Mouse (Mus musculus): ENCODE measurements around the gene Mfap2. TPM values are rescaled to one million over a fixed set of nuclear protein-coding genes. Genes with fewer than 3 reads are reported as not detected.

Gene Mfap2
- total and polyA plus RNA-seq, 2 experiments from 2014 or later = 42.3 to 99.5 TPM

- Histone ChIP-seq H3K36me3 (ENCODE audit: insufficient read depth, low read length) (peaks cover 9% of the 10 kb centered on the region; the same call in 1 of the 2 replicates), H3K4me1 (ENCODE audit: insufficient read depth, low read length) (peaks cover 13% of the 10 kb centered on the region; the same call in 1 of the 2 replicates), H3K4me3 (ENCODE audit: low read length) (no peak overlapping the region), H3K27me3 (ENCODE audit: insufficient read depth, low read length) (no peaks in the 10 kb centered on the region), H3K27ac (no peak overlapping the region), H3K9ac (replicated peaks; ENCODE audit: low read length) (no peak overlapping the region), H3K9me3 (ENCODE audit: low read length) (no peaks in the 10 kb centered on the region), H3K4me2 (ENCODE audit: low read depth, low read length) (no peak overlapping the region)
- TF ChIP-seq CTCF (IDR thresholded peaks at IDR 0.05; ENCODE audit: low read depth) = no peak
- ATAC-seq (no peak), DNase-seq (ENCODE audit: low spot score) (no peak)
- 76% methylated on average over 29 of the region's 29 CpGs for WGBS
Measured at GRCm38 (mm10) chr4:141017657-141018436, 7.6 kb downstream of the Mfap2 start.

GRCm38 (mm10) chr4:141020220-141020619 is 10.0 kb downstream of the Mfap2 start:
- no peak for DNase-seq (ENCODE audit: low spot score)
- Histone ChIP-seq H3K9me3 (ENCODE audit: low read length) (no peaks in the 10 kb centered on the region), H3K9ac (replicated peaks; ENCODE audit: low read length) (no peak overlapping the region), H3K27me3 (ENCODE audit: insufficient read depth, low read length) (no peaks in the 10 kb centered on the region), H3K36me3 (ENCODE audit: insufficient read depth, low read length) (peaks cover 9% of the 10 kb centered on the region; the same call in 1 of the 2 replicates), H3K4me2 (ENCODE audit: low read depth, low read length) (no peak overlapping the region), H3K4me3 (ENCODE audit: low read length) (no peak overlapping the region), H3K27ac (peak overlapping the region; percentile 81; the same call in 1 of the 2 replicates), H3K4me1 (ENCODE audit: insufficient read depth, low read length) (peaks cover 13% of the 10 kb centered on the region; the same call in 1 of the 2 replicates)
- no peak for ATAC-seq
- TF ChIP-seq CTCF (IDR thresholded peaks at IDR 0.05; ENCODE audit: low read depth) = no peak
- WGBS = 66% methylated on average over 17 of the region's 17 CpGs

- Histone ChIP-seq H3K4me1 (ENCODE audit: insufficient read depth, low read length) (peaks cover 13% of the 10 kb centered on the region; the same call in 1 of the 2 replicates), H3K27ac (peak overlapping the region; percentile 81), H3K9ac (replicated peaks; ENCODE audit: low read length) (no peak overlapping the region; the same call in 1 of the 2 replicates), H3K27me3 (ENCODE audit: insufficient read depth, low read length) (no peaks in the 10 kb centered on the region), H3K4me2 (ENCODE audit: low read depth, low read length) (peak overlapping the region; percentile 11; the same call in 1 of the 2 replicates), H3K36me3 (ENCODE audit: insufficient read depth, low read length) (peaks cover 9% of the 10 kb centered on the region; the same call in 1 of the 2 replicates), H3K9me3 (ENCODE audit: low read length) (no peaks in the 10 kb centered on the region), H3K4me3 (ENCODE audit: low read length) (no peak overlapping the region)
- DNase-seq (ENCODE audit: low spot score) = peak; percentile 85
- 12% methylated on average over 14 of the region's 14 CpGs for WGBS
- ATAC-seq = peak; percentile 81
- TF ChIP-seq CTCF (IDR thresholded peaks at IDR 0.05; ENCODE audit: low read depth) = no peak
Measured at GRCm38 (mm10) chr4:141020811-141021613, 10.8 kb downstream of the Mfap2 start.

- Histone ChIP-seq H3K4me1 (ENCODE audit: insufficient read depth, low read length) (peaks cover 13% of the 10 kb centered on the region; the same call in 1 of the 2 replicates), H3K4me2 (ENCODE audit: low read depth, low read length) (no peak overlapping the region), H3K9ac (replicated peaks; ENCODE audit: low read length) (no peak overlapping the region; the same call in 1 of the 2 replicates), H3K36me3 (ENCODE audit: insufficient read depth, low read length) (peaks cover 4% of the 10 kb centered on the region; the same call in 1 of the 2 replicates), H3K27me3 (ENCODE audit: insufficient read depth, low read length) (no peaks in the 10 kb centered on the region), H3K4me3 (ENCODE audit: low read length) (no peak overlapping the region), H3K27ac (peak overlapping the region; percentile 81), H3K9me3 (ENCODE audit: low read length) (no peaks in the 10 kb centered on the region)
- DNase-seq (ENCODE audit: low spot score) = no peak
- no peak for TF ChIP-seq CTCF (IDR thresholded peaks at IDR 0.05; ENCODE audit: low read depth)
- 15% methylated on average over 11 of the region's 11 CpGs for WGBS
- ATAC-seq = peak; percentile 9; the same call in 1 of the 2 replicates
Measured at GRCm38 (mm10) chr4:141021614-141021929, 11.4 kb downstream of the Mfap2 start.

- no peak overlapping the region for H3K9ac ChIP-seq (replicated peaks; ENCODE audit: low read length)
- no peak for DNase-seq (ENCODE audit: low spot score)
- no peak overlapping the region for H3K4me2 ChIP-seq (ENCODE audit: low read depth, low read length)
- peaks cover 9% of the 10 kb centered on the region for H3K36me3 ChIP-seq (ENCODE audit: insufficient read depth, low read length)
- TF ChIP-seq CTCF (IDR thresholded peaks at IDR 0.05; ENCODE audit: low read depth) = no peak
- no peaks in the 10 kb centered on the region for H3K27me3 ChIP-seq (ENCODE audit: insufficient read depth, low read length)
- no peak overlapping the region for H3K27ac ChIP-seq
- H3K9me3 ChIP-seq (ENCODE audit: low read length) = no peaks in the 10 kb centered on the region
- no peak overlapping the region for H3K4me3 ChIP-seq (ENCODE audit: low read length)
- ATAC-seq = no peak
- peaks cover 13% of the 10 kb centered on the region; the same call in 1 of the 2 replicates for H3K4me1 ChIP-seq (ENCODE audit: insufficient read depth, low read length)
- 68% methylated on average over 9 of the region's 9 CpGs for WGBS
Measured at GRCm38 (mm10) chr4:141024052-141024451, 13.8 kb downstream of the Mfap2 start.

- peaks cover 12% of the 10 kb centered on the region for H3K36me3 ChIP-seq (ENCODE audit: insufficient read depth, low read length)
- ATAC-seq = no peak
- TF ChIP-seq CTCF (IDR thresholded peaks at IDR 0.05; ENCODE audit: low read depth) = no peak
- WGBS = 85% methylated on average over 22 of the region's 27 CpGs
- no peaks in the 10 kb centered on the region for H3K27me3 ChIP-seq (ENCODE audit: insufficient read depth, low read length)
- no peak overlapping the region for H3K4me3 ChIP-seq (ENCODE audit: low read length)
- no peak overlapping the region for H3K27ac ChIP-seq
- H3K9ac ChIP-seq (replicated peaks; ENCODE audit: low read length) = no peak overlapping the region
- DNase-seq (ENCODE audit: low spot score) = no peak
- no peaks in the 10 kb centered on the region for H3K9me3 ChIP-seq (ENCODE audit: low read length)
- H3K4me2 ChIP-seq (ENCODE audit: low read depth, low read length) = no peak overlapping the region
- peaks cover 13% of the 10 kb centered on the region; the same call in 1 of the 2 replicates for H3K4me1 ChIP-seq (ENCODE audit: insufficient read depth, low read length)
Measured at GRCm38 (mm10) chr4:141024992-141025391, 14.8 kb downstream of the Mfap2 start.

Data from hindbrain, postnatal 0 days (tissue).